Mouse (Mus musculus): ENCODE data around the gene Ccdc66. TPM values are rescaled to one million over a fixed set of nuclear protein-coding genes. Genes with fewer than 3 reads are reported as not detected.

Ccdc66 gene
- polyA plus RNA-seq (2012; rRNA removed): 6.5 and 8.0 TPM in 2 replicates

- TF ChIP-seq POLR2A (IDR thresholded peaks at IDR 0.05; ENCODE audit: control insufficient read depth, low read depth, low read length): peak; percentile 77
- no peak for TF ChIP-seq CTCF (IDR thresholded peaks at IDR 0.05; ENCODE audit: control insufficient read depth, insufficient read depth, insufficient replicate concordance, low read depth, low read length)
- no peaks in the 10 kb centered on the region for H3K27me3 ChIP-seq (ENCODE audit: control insufficient read depth, insufficient read depth, low read length)
- H3K36me3 ChIP-seq (ENCODE audit: control insufficient read depth, insufficient read depth, low read length): no peaks in the 10 kb centered on the region; the same call in 1 of the 2 replicates
- peak within 1 kb of the TSS; percentile 86 for H3K4me3 ChIP-seq (ENCODE audit: control insufficient read depth, low read depth, low read length)
- peak within 1 kb of the TSS; percentile 90 for H3K27ac ChIP-seq (ENCODE audit: control insufficient read depth, insufficient read depth, low read depth, low read length)
- H3K4me1 ChIP-seq (ENCODE audit: control insufficient read depth, insufficient read depth, low read length): peaks cover 5% of the 10 kb centered on the region; the same call in 1 of the 2 replicates
Measured at GRCm38 (mm10) chr14:27507894-27508643, at the start of gene Ccdc66. Gene Ccdc66, minus strand, starts transcription at chr14:27508460.

DNA sequence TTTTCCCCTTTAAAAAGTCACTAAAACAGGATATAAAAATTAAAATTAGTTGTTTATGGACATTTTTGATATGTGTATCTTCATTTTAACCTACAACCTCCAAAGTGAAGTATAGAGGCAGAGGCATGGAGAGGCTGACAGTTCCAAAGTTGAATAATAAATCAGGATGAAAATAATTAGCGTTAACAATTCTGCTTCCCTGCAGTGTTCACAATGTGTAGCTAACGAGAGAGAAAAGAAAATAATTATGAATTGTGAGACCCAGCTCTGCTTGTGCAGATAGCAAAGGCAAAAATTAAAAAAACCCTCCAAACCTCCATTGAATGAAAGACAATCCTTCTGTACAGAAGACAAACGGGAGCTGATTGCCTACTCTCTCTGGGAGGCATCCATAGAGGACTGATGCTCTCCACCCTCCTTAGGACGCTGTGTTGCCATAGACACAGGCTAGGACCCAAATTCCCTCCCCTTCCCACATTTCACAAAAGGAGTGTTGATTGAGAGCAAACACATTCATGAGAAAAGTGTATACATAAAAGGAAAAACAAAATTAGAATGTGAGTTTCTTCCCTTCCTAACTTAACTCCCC, 35.7 kb upstream of the Ccdc66 start:
- no peak for TF ChIP-seq CTCF (IDR thresholded peaks at IDR 0.05; ENCODE audit: control insufficient read depth, insufficient read depth, insufficient replicate concordance, low read depth, low read length)
- no peak for TF ChIP-seq POLR2A (IDR thresholded peaks at IDR 0.05; ENCODE audit: control insufficient read depth, low read depth, low read length)
- no peaks in the 10 kb centered on the region for H3K27me3 ChIP-seq (ENCODE audit: control insufficient read depth, insufficient read depth, low read length)
- no peak overlapping the region for H3K4me3 ChIP-seq (ENCODE audit: control insufficient read depth, low read depth, low read length)
- no peaks in the 10 kb centered on the region for H3K4me1 ChIP-seq (ENCODE audit: control insufficient read depth, insufficient read depth, low read length)
- H3K36me3 ChIP-seq (ENCODE audit: control insufficient read depth, insufficient read depth, low read length): no peaks in the 10 kb centered on the region
- no peak overlapping the region for H3K27ac ChIP-seq (ENCODE audit: control insufficient read depth, insufficient read depth, low read depth, low read length)

GRCm38 (mm10) chr14:27536441-27536840, 28.2 kb upstream of the Ccdc66 start:
- Histone ChIP-seq H3K27ac (ENCODE audit: control insufficient read depth, insufficient read depth, low read depth, low read length) (no peak overlapping the region), H3K27me3 (ENCODE audit: control insufficient read depth, insufficient read depth, low read length) (no peaks in the 10 kb centered on the region), H3K4me1 (ENCODE audit: control insufficient read depth, insufficient read depth, low read length) (no peaks in the 10 kb centered on the region), H3K36me3 (ENCODE audit: control insufficient read depth, insufficient read depth, low read length) (no peaks in the 10 kb centered on the region), H3K4me3 (ENCODE audit: control insufficient read depth, low read depth, low read length) (no peak overlapping the region)
- no peak for TF ChIP-seq POLR2A (IDR thresholded peaks at IDR 0.05; ENCODE audit: control insufficient read depth, low read depth, low read length)

GRCm38 (mm10) chr14:27524541-27524940, 16.3 kb upstream of the Ccdc66 start:
- no peak for TF ChIP-seq CTCF (IDR thresholded peaks at IDR 0.05; ENCODE audit: control insufficient read depth, insufficient read depth, insufficient replicate concordance, low read depth, low read length)
- no peaks in the 10 kb centered on the region for H3K4me1 ChIP-seq (ENCODE audit: control insufficient read depth, insufficient read depth, low read length)
- no peak overlapping the region for H3K27ac ChIP-seq (ENCODE audit: control insufficient read depth, insufficient read depth, low read depth, low read length)
- no peaks in the 10 kb centered on the region for H3K36me3 ChIP-seq (ENCODE audit: control insufficient read depth, insufficient read depth, low read length)
- H3K4me3 ChIP-seq (ENCODE audit: control insufficient read depth, low read depth, low read length): no peak overlapping the region
- no peaks in the 10 kb centered on the region for H3K27me3 ChIP-seq (ENCODE audit: control insufficient read depth, insufficient read depth, low read length)

DNA sequence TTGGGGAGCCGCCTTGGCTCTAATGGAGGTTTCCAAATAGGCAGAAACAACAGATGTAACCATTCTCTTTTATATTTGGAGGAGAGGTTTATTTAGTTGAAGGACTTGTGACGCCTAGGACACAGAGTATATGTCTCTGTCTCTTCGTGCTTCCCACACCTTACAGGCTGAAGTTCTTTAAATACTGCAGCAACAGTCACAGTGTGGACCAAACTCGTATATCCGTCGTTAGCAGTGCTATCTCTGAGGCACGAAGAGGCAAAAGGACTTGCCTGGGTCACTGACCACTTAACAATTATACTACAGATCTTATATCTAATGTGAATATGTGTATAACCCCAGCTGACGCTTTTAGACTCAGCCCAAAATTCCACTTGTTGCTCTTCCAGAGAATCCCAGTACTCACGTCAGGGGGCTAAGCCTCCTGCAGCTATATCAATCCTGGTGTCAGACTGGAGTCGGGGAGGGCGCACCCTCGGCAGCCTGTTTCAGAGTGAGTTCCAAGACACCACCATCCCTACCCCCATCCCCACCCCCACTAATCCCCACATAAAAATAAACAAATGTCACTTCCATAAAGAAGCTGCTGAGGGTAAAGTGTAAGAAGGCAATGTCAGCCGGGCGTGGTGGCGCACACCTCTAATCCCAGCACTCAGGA, 513 bp upstream of the Ccdc66 start:
- Histone ChIP-seq H3K27me3 (ENCODE audit: control insufficient read depth, insufficient read depth, low read length) (no peaks in the 10 kb centered on the region), H3K4me1 (ENCODE audit: control insufficient read depth, insufficient read depth, low read length) (peaks cover 5% of the 10 kb centered on the region; the same call in 1 of the 2 replicates), H3K36me3 (ENCODE audit: control insufficient read depth, insufficient read depth, low read length) (no peaks in the 10 kb centered on the region; the same call in 1 of the 2 replicates), H3K4me3 (ENCODE audit: control insufficient read depth, low read depth, low read length) (peak overlapping the region; percentile 86), H3K27ac (ENCODE audit: control insufficient read depth, insufficient read depth, low read depth, low read length) (peak overlapping the region; percentile 90)
- no peak for TF ChIP-seq POLR2A (IDR thresholded peaks at IDR 0.05; ENCODE audit: control insufficient read depth, low read depth, low read length)
- no peak for TF ChIP-seq CTCF (IDR thresholded peaks at IDR 0.05; ENCODE audit: control insufficient read depth, insufficient read depth, insufficient replicate concordance, low read depth, low read length)

- no peak overlapping the region for H3K27ac ChIP-seq (ENCODE audit: control insufficient read depth, insufficient read depth, low read depth, low read length)
- TF ChIP-seq CTCF (IDR thresholded peaks at IDR 0.05; ENCODE audit: control insufficient read depth, insufficient read depth, insufficient replicate concordance, low read depth, low read length) (no peak), POLR2A (IDR thresholded peaks at IDR 0.05; ENCODE audit: control insufficient read depth, low read depth, low read length) (no peak)
- H3K4me1 ChIP-seq (ENCODE audit: control insufficient read depth, insufficient read depth, low read length): no peaks in the 10 kb centered on the region
- no peak overlapping the region for H3K4me3 ChIP-seq (ENCODE audit: control insufficient read depth, low read depth, low read length)
- no peaks in the 10 kb centered on the region for H3K27me3 ChIP-seq (ENCODE audit: control insufficient read depth, insufficient read depth, low read length)
- H3K36me3 ChIP-seq (ENCODE audit: control insufficient read depth, insufficient read depth, low read length): 0 out of 2 replicates have a peak, but pooled peaks cover 1% of the 10 kb centered on the region
Measured at GRCm38 (mm10) chr14:27501096-27501495, 7.2 kb downstream of the Ccdc66 start.

- Histone ChIP-seq H3K4me3 (ENCODE audit: control insufficient read depth, low read depth, low read length) (no peak overlapping the region), H3K36me3 (ENCODE audit: control insufficient read depth, insufficient read depth, low read length) (peaks cover 6% of the 10 kb centered on the region), H3K27me3 (ENCODE audit: control insufficient read depth, insufficient read depth, low read length) (no peaks in the 10 kb centered on the region), H3K4me1 (ENCODE audit: control insufficient read depth, insufficient read depth, low read length) (no peaks in the 10 kb centered on the region), H3K27ac (ENCODE audit: control insufficient read depth, insufficient read depth, low read depth, low read length) (no peak overlapping the region)
- no peak for TF ChIP-seq POLR2A (IDR thresholded peaks at IDR 0.05; ENCODE audit: control insufficient read depth, low read depth, low read length)
- no peak for TF ChIP-seq CTCF (IDR thresholded peaks at IDR 0.05; ENCODE audit: control insufficient read depth, insufficient read depth, insufficient replicate concordance, low read depth, low read length)
Measured at GRCm38 (mm10) chr14:27493516-27493915, 14.7 kb downstream of the Ccdc66 start.
